Mouse (Mus musculus) neural tube, embryonic 13.5 days (tissue): Measurements from ENCODE around the gene Rtf2. TPM values are rescaled to one million over a fixed set of nuclear protein-coding genes. Genes with fewer than 3 reads are reported as not detected.

ENCODE experiments used
- ATAC-seq: fragments of 200-750 bp; cut with Nextera tagmentation; 2 replicates; pipeline ENCODE4 v1.8.0; 2017; ENCODE audit warnings: low read depth, mild to moderate bottlenecking, moderate TSS enrichment, moderate library complexity
- H3K27ac ChIP-seq: fragments of 300-500 bp; sonication (generic); replicated peaks from 2 replicates; pipeline ENCODE4 v1.5.1; 2015; ENCODE audit warnings: moderate library complexity, mild to moderate bottlenecking, inconsistent platforms
- H3K27me3 ChIP-seq: fragments of 300-500 bp; sonication (generic); 2 replicates; pipeline ENCODE4 v1.6.1; 2015; ENCODE audit warnings: mild to moderate bottlenecking, inconsistent platforms
- H3K36me3 ChIP-seq: fragments of 300-500 bp; sonication (generic); 2 replicates; pipeline ENCODE4 v1.6.1; 2015; ENCODE audit warnings: mild to moderate bottlenecking, inconsistent platforms
- H3K4me1 ChIP-seq: fragments of 300-500 bp; sonication (generic); replicated peaks from 2 replicates; pipeline ENCODE4 v1.6.1; 2015; ENCODE audit warnings: inconsistent platforms
- H3K4me2 ChIP-seq: fragments of 300-500 bp; sonication (generic); 2 replicates; pipeline ENCODE4 v1.6.1; 2015; ENCODE audit warnings: inconsistent platforms, mild to moderate bottlenecking, moderate library complexity
- H3K4me3 ChIP-seq: fragments of 300-500 bp; sonication (generic); 2 replicates; pipeline ENCODE4 v1.5.1; 2015; ENCODE audit warnings: mild to moderate bottlenecking, inconsistent platforms
- H3K9ac ChIP-seq: fragments of 300-500 bp; sonication (generic); 2 replicates; pipeline ENCODE4 v1.6.1; 2015; ENCODE audit warnings: moderate library complexity, mild to moderate bottlenecking, inconsistent platforms
- H3K9me3 ChIP-seq: fragments of 300-500 bp; sonication (generic); 2 replicates; pipeline ENCODE4 v1.6.1; 2016; ENCODE audit warnings: inconsistent platforms
- WGBS: fragments of 180-500 bp; shearing (Covaris S2); methylation state at CpG from one replicate; pipeline ENCODE4 v1.1.7; 2015; 5-methylcytosine and 5-hydroxymethylcytosine counted together
- polyA plus RNA-seq: library from polyadenylated mRNA; unstranded; fragments of >200 nt; fragmentation: Nextera tagmentation; extraction: Ambion mirVana; gene quantifications from 2 replicates; pipeline ENCODE4 v1.2.1, GENCODE M21; 2015

Gene Rtf2
- 103 and 105 TPM in 2 replicates for polyA plus RNA-seq

DNA sequence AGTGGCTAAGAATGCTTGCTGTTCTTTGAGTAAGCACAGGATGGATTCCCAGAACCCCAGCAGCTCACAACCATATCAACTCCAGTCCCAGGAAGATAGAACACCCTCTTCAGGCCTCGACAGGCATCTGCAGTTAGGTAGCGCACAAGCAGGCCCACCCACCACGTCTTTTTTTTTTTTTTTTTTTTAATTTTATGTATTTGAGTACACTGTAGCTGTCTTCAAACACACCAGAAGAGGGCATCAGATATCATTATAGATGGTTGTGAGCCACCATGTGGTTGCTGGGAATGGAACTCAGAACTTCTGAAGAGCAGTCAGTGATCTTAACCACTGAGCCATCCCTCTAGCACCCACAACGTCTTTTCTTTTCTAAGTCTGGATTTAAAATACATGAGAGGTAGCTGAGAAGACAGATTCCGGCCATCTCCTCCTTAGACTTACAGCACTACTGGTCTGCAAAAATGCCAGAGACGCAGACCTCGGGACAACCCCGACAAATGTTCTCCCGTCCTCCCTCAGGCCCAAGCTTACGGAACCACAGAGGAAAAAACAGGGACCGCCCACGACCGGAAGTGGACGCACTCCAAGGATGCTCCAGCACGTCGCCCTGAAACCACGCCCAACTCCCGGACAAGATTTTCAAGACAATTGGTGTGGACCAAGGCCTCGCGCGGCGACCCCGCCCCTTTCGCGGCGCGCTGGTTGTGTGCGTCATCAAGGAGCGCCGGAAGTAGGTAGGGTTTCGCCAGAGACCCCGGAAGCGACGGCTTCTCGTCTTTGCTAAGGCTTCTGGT is at the start of gene Rtf2:
Gene Rtf2, plus strand, starts transcription at position 714 of the 797 bp plus-strand sequence.
- no peaks in the 10 kb centered on the region for H3K9me3 ChIP-seq
- WGBS, result 3% methylated on average over 35 of the region's 35 CpGs
- H3K27me3 ChIP-seq, result no peaks in the 10 kb centered on the region
- H3K4me2 ChIP-seq, result peak within 1 kb of the TSS; percentile 86
- peak within 1 kb of the TSS; percentile 77 for H3K9ac ChIP-seq
- ATAC-seq, result peak; percentile 98
- peaks cover 24% of the 10 kb centered on the region for H3K4me1 ChIP-seq
- peaks cover 6% of the 10 kb centered on the region; the same call in 1 of the 2 replicates for H3K36me3 ChIP-seq
- H3K27ac ChIP-seq, result peak within 1 kb of the TSS; percentile 63; the same call in 1 of the 2 replicates
- peak within 1 kb of the TSS; percentile 84 for H3K4me3 ChIP-seq

DNA sequence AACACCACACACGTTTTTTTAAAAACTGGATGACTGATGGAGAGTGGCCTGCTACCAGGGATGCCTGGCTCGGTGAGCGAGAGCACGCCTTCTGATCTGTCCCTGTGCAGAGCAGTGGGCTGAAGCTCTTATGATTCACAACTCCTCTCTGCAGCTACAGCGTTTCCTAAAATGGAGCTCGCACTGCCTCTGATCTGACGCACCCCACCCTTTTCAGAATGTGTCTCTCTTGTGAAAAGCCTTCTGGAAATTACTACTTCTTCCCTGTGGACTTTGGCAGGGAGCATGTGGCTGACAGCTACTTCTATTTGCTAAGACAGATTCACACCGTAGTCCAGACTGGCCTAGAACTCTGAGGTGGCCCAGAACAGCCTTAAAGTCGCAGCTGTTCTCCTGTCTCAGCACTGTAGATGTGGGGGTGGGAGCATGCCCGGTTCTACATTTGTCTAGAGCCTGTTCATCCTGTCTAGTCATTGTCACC is 48.3 kb upstream of the Rtf2 start:
- no peak overlapping the region for H3K27ac ChIP-seq
- no peak overlapping the region for H3K4me2 ChIP-seq
- H3K9me3 ChIP-seq, result no peaks in the 10 kb centered on the region
- ATAC-seq, result no peak
- peaks cover 6% of the 10 kb centered on the region; the same call in 1 of the 2 replicates for H3K4me1 ChIP-seq
- no peaks in the 10 kb centered on the region for H3K27me3 ChIP-seq
- H3K36me3 ChIP-seq, result no peaks in the 10 kb centered on the region
- no peak overlapping the region for H3K9ac ChIP-seq
- no peak overlapping the region for H3K4me3 ChIP-seq
- WGBS, result 75% methylated on average over 10 of the region's 10 CpGs

DNA sequence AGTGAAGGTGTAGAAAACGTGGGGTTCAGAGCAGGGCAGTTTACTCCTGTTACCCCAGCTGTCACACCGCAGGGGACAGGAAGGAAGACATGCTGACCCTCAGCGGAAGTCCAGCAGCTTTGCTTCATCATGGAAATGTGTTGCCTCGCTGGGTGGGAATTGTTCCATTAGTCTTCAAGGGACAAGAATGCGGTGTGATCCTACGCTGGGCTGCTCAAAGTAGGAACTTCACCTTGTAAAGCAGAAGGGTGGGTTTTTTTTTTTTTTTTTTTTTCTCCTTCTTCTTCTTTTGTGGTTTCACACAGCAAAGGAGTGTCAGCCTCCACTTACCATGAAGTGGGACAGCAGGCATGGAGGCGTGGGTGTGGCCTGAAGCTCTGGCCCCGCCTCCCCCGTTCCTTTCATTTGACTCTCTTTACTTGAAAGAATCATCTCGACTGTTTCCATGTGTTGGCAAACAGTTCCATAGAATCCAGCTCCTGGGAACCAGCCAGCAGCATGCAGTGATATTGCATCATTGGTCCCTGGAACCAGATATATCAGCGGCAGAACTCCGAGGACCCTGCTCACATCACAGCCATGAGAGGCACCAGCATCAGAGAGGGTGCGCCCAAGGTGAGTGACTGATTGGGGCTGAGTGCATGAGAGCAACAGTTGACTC is 46.8 kb upstream of the Rtf2 start, which contains the start of gene Cass4:
Gene Cass4, plus strand, starts transcription at position 404 of the 661 bp plus-strand sequence.
- Histone ChIP-seq H3K27me3 (no peaks in the 10 kb centered on the region), H3K36me3 (no peaks in the 10 kb centered on the region), H3K9ac (no peak within 1 kb of the TSS), H3K27ac (no peak within 1 kb of the TSS), H3K4me3 (no peak within 1 kb of the TSS), H3K4me2 (no peak within 1 kb of the TSS), H3K9me3 (no peaks in the 10 kb centered on the region), H3K4me1 (peaks cover 6% of the 10 kb centered on the region; the same call in 1 of the 2 replicates)
- no peak for ATAC-seq
- WGBS, result 38% methylated on average over 13 of the region's 13 CpGs

DNA sequence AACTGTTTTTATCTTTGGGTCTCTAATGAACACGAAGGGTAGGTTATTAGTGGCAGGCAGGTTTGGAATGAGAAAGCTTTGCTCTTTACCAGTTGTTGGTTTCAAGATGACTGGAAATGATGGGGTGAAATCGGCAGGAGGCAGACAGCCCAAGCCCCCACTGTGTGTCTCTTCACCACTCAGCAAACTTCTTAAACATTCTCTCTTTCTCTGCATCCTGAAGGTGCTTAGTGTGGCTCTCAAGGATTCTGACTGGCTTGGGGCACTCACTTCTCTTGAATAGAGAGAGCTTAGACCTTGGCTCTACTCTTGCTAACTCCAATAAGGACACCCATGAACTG is 46.3 kb upstream of the Rtf2 start:
- ATAC-seq, result no peak
- WGBS, result 80% methylated on average over 2 of the region's 2 CpGs
- no peak overlapping the region for H3K4me3 ChIP-seq
- peaks cover 6% of the 10 kb centered on the region; the same call in 1 of the 2 replicates for H3K4me1 ChIP-seq
- H3K9ac ChIP-seq, result no peak overlapping the region
- H3K27me3 ChIP-seq, result no peaks in the 10 kb centered on the region
- no peaks in the 10 kb centered on the region for H3K36me3 ChIP-seq
- H3K9me3 ChIP-seq, result no peaks in the 10 kb centered on the region
- no peak overlapping the region for H3K4me2 ChIP-seq
- no peak overlapping the region for H3K27ac ChIP-seq

DNA sequence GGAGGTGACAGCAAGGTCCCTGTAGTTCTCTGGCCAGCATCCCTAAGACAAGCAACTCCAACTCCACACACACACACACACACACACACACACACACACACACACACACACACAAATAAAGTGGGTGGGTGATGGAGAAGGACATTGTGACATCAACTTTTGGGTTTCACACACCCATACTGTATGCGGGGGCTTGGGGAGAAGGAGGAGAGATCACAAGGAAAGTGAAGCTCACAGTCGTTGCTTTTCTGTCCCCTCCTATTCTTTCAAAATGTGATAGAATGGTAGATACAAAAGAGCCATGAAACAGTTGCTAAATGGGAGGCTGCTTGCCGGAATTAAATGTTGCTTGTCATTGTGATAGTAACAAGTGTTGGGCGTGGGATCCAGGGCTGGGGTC is 45.7 kb upstream of the Rtf2 start:
- Histone ChIP-seq H3K27ac (no peak overlapping the region), H3K4me3 (no peak overlapping the region), H3K9ac (no peak overlapping the region), H3K27me3 (no peaks in the 10 kb centered on the region), H3K4me2 (no peak overlapping the region), H3K36me3 (no peaks in the 10 kb centered on the region), H3K9me3 (no peaks in the 10 kb centered on the region), H3K4me1 (peaks cover 7% of the 10 kb centered on the region)
- no peak for ATAC-seq
- WGBS, result 63% methylated on average over 4 of the region's 4 CpGs

DNA sequence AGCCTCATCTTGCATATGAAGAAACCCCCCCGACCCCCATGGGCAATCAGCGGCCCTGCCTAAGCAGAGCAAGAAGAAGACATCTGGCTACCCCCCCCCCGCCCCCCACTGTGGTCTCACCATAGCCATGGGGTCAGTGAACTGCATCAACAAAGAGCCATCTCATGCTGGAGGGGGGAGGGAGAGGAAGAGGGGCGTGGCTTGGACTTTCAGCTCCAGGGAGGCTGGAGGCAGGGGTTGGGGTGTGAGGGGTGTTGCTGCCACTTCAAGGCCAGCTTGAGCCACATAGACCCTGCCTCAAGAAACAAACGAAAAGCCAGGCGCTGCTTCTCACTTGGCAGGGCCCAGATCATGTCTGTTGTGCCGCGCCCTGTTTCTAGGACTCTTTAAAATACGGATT is 44.4 kb upstream of the Rtf2 start:
- Histone ChIP-seq H3K36me3 (no peaks in the 10 kb centered on the region), H3K4me1 (peaks cover 15% of the 10 kb centered on the region), H3K4me2 (no peak overlapping the region), H3K27me3 (no peaks in the 10 kb centered on the region), H3K9ac (no peak overlapping the region), H3K9me3 (no peaks in the 10 kb centered on the region), H3K4me3 (no peak overlapping the region), H3K27ac (no peak overlapping the region)
- WGBS, result 39% methylated on average over 9 of the region's 9 CpGs
- no peak for ATAC-seq

DNA sequence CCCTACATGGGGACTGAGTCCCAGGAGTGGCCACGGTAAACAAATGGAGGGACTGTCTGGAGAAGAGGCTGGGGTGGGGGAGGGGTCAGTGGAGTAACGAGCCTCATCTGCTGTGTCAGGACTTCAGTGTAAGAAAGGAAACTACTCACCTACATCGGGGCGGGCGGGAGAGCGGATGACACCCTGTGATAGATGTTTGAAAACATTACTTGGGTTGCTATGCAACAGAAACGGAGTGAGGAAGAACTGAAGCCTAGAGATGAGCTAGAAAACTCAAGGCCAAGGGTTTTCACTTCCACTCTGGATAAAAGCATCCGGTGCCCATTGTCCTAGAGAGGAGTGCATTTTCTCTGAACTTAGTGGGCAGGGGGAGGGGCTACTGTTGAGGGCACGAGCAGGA is 40.5 kb upstream of the Rtf2 start:
- Histone ChIP-seq H3K4me2 (no peak overlapping the region), H3K27ac (no peak overlapping the region), H3K4me3 (no peak overlapping the region), H3K27me3 (no peaks in the 10 kb centered on the region), H3K9me3 (no peaks in the 10 kb centered on the region), H3K4me1 (peaks cover 15% of the 10 kb centered on the region), H3K9ac (no peak overlapping the region), H3K36me3 (no peaks in the 10 kb centered on the region)
- 29% methylated on average over 9 of the region's 9 CpGs for WGBS
- ATAC-seq, result 0 out of 2 replicates have a peak, but pooled peaks have one; percentile 32

DNA sequence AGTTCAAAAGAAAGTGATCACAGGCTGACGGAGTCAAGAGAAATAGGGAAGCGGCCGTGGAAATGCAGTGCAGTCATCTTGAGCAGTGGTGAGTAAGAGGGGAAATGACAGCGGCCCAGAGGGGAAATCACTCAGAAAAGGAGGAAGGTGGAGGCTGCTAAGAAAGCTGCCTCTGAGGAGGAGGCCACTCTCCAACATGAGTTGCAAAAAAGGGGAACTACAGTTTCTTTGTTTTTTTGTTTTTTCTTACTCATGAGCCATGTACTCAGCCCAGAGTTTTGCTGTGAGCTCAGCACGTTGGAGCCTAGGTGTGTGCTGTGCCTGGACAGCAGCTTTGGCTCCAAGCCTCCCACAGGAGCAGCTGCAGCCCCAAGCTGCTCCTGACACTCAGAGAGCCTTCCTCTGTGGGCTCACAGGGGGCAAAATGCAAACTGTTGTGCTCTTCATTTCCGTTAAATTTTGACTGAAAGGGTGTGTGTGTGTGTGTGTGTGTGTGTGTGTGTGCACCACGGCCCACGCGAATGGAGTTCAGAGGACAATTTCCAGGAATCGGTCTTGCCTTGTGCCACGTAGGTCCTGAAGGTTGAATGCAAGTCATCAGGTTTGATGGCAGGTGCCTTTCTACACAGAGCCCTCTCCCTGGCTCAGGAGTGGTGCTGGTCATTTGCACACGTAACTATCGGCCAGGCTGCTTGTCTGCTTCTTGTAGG is 39.1 kb upstream of the Rtf2 start:
- no peak overlapping the region for H3K9ac ChIP-seq
- ATAC-seq, result no peak
- H3K4me3 ChIP-seq, result no peak overlapping the region
- no peak overlapping the region for H3K4me2 ChIP-seq
- no peaks in the 10 kb centered on the region for H3K27me3 ChIP-seq
- no peaks in the 10 kb centered on the region for H3K9me3 ChIP-seq
- H3K27ac ChIP-seq, result no peak overlapping the region
- WGBS, result 75% methylated on average over 13 of the region's 13 CpGs
- no peaks in the 10 kb centered on the region for H3K36me3 ChIP-seq
- H3K4me1 ChIP-seq, result peaks cover 8% of the 10 kb centered on the region

DNA sequence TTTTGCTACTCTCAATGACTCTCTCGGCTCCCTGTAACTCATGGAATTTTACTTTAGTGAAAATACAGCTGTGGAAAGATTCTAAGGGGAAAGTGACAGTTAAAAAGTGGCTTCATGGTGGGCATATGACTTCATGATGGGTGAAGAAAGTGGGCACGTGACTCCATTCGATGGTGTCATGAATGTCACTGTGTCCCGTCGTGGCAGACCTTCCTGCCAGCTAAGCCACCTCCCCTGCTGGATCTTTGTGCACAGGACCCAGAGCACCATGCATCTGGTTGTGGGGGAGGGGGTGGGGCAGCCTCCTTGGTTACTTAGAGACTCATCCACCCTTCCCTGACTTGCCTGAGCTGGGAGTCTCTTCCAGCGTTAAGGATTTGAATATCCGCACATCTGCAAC is 36.1 kb upstream of the Rtf2 start:
- ATAC-seq, result no peak
- no peak overlapping the region for H3K9ac ChIP-seq
- no peaks in the 10 kb centered on the region for H3K9me3 ChIP-seq
- H3K36me3 ChIP-seq, result no peaks in the 10 kb centered on the region
- no peak overlapping the region for H3K4me2 ChIP-seq
- H3K4me1 ChIP-seq, result peaks cover 8% of the 10 kb centered on the region
- H3K4me3 ChIP-seq, result no peak overlapping the region
- H3K27me3 ChIP-seq, result no peaks in the 10 kb centered on the region
- H3K27ac ChIP-seq, result no peak overlapping the region
- WGBS, result 72% methylated on average over 7 of the region's 7 CpGs

DNA sequence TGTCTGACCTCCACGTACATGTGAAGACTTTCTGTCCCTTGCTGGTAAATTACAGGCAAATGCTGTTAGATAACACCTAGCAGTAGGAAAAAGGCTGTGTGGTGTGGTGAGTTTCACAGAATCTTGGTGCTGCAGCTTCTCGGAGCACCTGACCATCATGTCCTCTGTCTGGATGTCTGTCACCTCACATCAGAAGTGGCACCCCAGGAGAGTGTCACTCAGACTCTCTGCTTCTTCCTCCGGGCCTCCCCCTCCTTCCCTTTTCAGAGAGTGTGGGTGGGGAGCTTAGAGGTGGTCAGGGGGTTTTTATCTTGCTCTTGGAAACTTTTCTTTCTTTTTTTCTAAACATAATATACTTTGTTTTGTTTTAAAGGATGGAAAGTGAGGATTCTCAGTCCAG is 35.3 kb upstream of the Rtf2 start:
- Histone ChIP-seq H3K9ac (no peak overlapping the region), H3K4me1 (peaks cover 4% of the 10 kb centered on the region), H3K4me3 (no peak overlapping the region), H3K9me3 (no peaks in the 10 kb centered on the region), H3K36me3 (no peaks in the 10 kb centered on the region), H3K4me2 (no peak overlapping the region), H3K27ac (no peak overlapping the region), H3K27me3 (no peaks in the 10 kb centered on the region)
- ATAC-seq, result no peak
- WGBS, result 65% methylated on average over 3 of the region's 3 CpGs

DNA sequence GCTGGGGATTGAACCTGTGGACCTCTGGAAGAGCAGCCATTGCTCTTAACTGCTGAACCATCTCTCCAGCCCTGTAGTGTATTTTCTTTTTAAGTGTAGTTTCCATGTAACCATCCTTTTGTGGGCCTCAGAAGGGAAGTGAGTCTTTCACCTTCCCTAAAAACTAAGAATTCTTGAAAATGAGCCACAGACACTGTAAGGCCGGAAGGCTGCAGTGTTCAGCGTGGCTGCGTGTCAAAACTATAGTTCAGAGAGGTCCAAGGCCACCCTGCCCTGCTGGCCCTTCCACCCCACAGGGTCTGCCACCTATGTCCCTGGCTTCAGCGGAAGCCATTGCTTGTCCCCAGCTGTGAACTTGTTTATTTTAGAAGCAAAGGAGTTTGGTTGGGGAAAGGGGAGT is 34.2 kb upstream of the Rtf2 start:
- Histone ChIP-seq H3K9ac (no peak overlapping the region), H3K4me2 (no peak overlapping the region), H3K4me1 (no peaks in the 10 kb centered on the region), H3K4me3 (no peak overlapping the region), H3K36me3 (no peaks in the 10 kb centered on the region), H3K27ac (no peak overlapping the region), H3K9me3 (no peaks in the 10 kb centered on the region), H3K27me3 (no peaks in the 10 kb centered on the region)
- 69% methylated on average over 4 of the region's 4 CpGs for WGBS
- ATAC-seq, result no peak

DNA sequence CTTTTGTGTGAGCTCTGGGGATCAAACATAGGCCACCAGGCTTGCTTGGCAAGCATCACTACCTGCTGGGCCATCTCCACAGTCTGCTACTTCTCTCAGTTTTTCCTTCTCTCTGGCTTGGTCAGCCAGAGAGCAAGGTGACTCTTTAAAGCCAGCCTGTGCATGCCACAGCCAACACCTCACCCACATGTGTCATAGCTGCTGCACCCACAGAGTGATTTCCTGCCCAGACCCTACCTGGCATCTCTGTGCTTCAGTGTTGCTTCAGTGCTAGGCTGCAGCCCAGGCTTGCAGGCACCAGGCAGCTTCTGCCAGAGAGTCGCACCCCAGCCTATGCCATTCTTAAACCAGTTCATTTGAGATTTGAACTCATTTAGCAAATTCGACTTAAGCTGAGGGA is 32.9 kb upstream of the Rtf2 start:
- ATAC-seq, result no peak

More for the DNA sequence above, 32.9 kb upstream of the Rtf2 start:
- Histone ChIP-seq H3K36me3 (no peaks in the 10 kb centered on the region), H3K4me1 (peaks cover 2% of the 10 kb centered on the region), H3K9me3 (no peaks in the 10 kb centered on the region), H3K4me3 (no peak overlapping the region), H3K4me2 (no peak overlapping the region), H3K27ac (no peak overlapping the region), H3K9ac (no peak overlapping the region), H3K27me3 (no peaks in the 10 kb centered on the region)
- WGBS, result 79% methylated on average over 2 of the region's 2 CpGs
